Mouse (Mus musculus) bone marrow macrophage, adult 2 months (primary cell): ENCODE results near the gene Cryga. TPM values are rescaled to one million over a fixed set of nuclear protein-coding genes. Genes with fewer than 3 reads are reported as not detected.
"Not testable (repeated sequence)": the region's sequence is repeated elsewhere in the genome, so short reads cannot be mapped to it uniquely, and the experiment has no call there.

Experiments used
- H3K27ac ChIP-seq: 2 replicates; pipeline ENCODE4 v1.5.1; 2012; ENCODE audit warnings: low read depth, low read length; ENCODE audit not compliant: insufficient read depth
- H3K4me1 ChIP-seq: 2 replicates; pipeline ENCODE4 v1.6.1; 2012; ENCODE audit warnings: low read length; ENCODE audit not compliant: control insufficient read depth, insufficient read depth
- H3K4me3 ChIP-seq: 2 replicates; pipeline ENCODE4 v1.5.1; 2012; ENCODE audit warnings: mild to moderate bottlenecking, low read length, moderate library complexity; ENCODE audit not compliant: insufficient read depth
- CTCF ChIP-seq: IDR thresholded peaks from 2 replicates; pipeline ENCODE4 v1.5.1; 2012; ENCODE audit warnings: low read depth, mild to moderate bottlenecking, low read length, moderate library complexity
- POLR2A ChIP-seq: IDR thresholded peaks from 2 replicates; pipeline ENCODE4 v1.6.1; 2012; ENCODE audit warnings: mild to moderate bottlenecking, low read depth, low read length, borderline replicate concordance
- polyA plus RNA-seq: library from polyadenylated mRNA; stranded (reverse); fragments of >200 nt; gene quantifications from 2 replicates; pipeline ENCODE4 v1.2.4, GENCODE M21; 2012; ENCODE audit not compliant: missing spikeins, insufficient read depth, insufficient read length

Cryga gene
- polyA plus RNA-seq, 1 experiment = not detected

GRCm38 (mm10) chr1:65063352-65063751 is 39.8 kb downstream of the Cryga start, which contains the start of gene Crygd:
Crygd (minus strand) TSS chr1:65063452.
- no peak within 1 kb of the TSS for H3K4me3 ChIP-seq
- no peak within 1 kb of the TSS for H3K27ac ChIP-seq
- TF ChIP-seq CTCF = no peak
- no peak for TF ChIP-seq POLR2A
- H3K4me1 ChIP-seq = peaks cover 16% of the 10 kb centered on the region

GRCm38 (mm10) chr1:65052140-65052539 is 51.0 kb downstream of the Cryga start:
- H3K27ac ChIP-seq = no peak overlapping the region
- H3K4me3 ChIP-seq = no peak overlapping the region
- H3K4me1 ChIP-seq = no peaks in the 10 kb centered on the region
- no peak for TF ChIP-seq CTCF
- no peak for TF ChIP-seq POLR2A

GRCm38 (mm10) chr1:65051696-65052095 is 51.5 kb downstream of the Cryga start:
- TF ChIP-seq POLR2A (no peak), CTCF (no peak)
- Histone ChIP-seq H3K27ac (no peak overlapping the region), H3K4me1 (no peaks in the 10 kb centered on the region), H3K4me3 (no peak overlapping the region)

- not testable (repeated sequence) for H3K4me3 ChIP-seq, H3K4me1 ChIP-seq, H3K27ac ChIP-seq
Measured at GRCm38 (mm10) chr1:65050952-65051351, 52.2 kb downstream of the Cryga start, which contains the start of gene Cryge. Cryge (minus strand) TSS chr1:65051149.

Other genes starting within 250 kb of the Cryga start
- gene Plekhm3, start 146.5 kb downstream of the Cryga start, polyA plus RNA-seq = 24.1 and 24.9 TPM in 2 replicates
- not detected in 2 replicates for gene Akr1cl, start 70.6 kb downstream of the Cryga start, polyA plus RNA-seq
- gene Cryge, start 52.2 kb downstream of the Cryga start, polyA plus RNA-seq = not detected in 2 replicates
- gene Crygd, start 39.9 kb downstream of the Cryga start, polyA plus RNA-seq = not detected in 2 replicates
- gene Crygc, start 29.7 kb downstream of the Cryga start, polyA plus RNA-seq = not detected in 2 replicates
- gene Crygb, start 21.1 kb downstream of the Cryga start, polyA plus RNA-seq = not detected in 2 replicates
- not detected in 2 replicates for gene Gm28845, start 16.2 kb upstream of the Cryga start, polyA plus RNA-seq
- gene D630023F18Rik, start 19.8 kb upstream of the Cryga start, polyA plus RNA-seq = 1.3 and 2.1 TPM in 2 replicates
- 242 and 261 TPM in 2 replicates for gene Idh1, start 83.1 kb upstream of the Cryga start, polyA plus RNA-seq
- gene Pikfyve, start 83.3 kb upstream of the Cryga start, polyA plus RNA-seq = 35.0 and 37.5 TPM in 2 replicates
- gene Pth2r, start 178.7 kb upstream of the Cryga start, polyA plus RNA-seq = not detected in 2 replicates